Mouse (Mus musculus): ENCODE results near the gene Naaladl2.
"Not testable (repeated sequence)": the region's sequence is repeated elsewhere in the genome, so short reads cannot be mapped to it uniquely, and the experiment has no call there.

Gene Naaladl2

DNA sequence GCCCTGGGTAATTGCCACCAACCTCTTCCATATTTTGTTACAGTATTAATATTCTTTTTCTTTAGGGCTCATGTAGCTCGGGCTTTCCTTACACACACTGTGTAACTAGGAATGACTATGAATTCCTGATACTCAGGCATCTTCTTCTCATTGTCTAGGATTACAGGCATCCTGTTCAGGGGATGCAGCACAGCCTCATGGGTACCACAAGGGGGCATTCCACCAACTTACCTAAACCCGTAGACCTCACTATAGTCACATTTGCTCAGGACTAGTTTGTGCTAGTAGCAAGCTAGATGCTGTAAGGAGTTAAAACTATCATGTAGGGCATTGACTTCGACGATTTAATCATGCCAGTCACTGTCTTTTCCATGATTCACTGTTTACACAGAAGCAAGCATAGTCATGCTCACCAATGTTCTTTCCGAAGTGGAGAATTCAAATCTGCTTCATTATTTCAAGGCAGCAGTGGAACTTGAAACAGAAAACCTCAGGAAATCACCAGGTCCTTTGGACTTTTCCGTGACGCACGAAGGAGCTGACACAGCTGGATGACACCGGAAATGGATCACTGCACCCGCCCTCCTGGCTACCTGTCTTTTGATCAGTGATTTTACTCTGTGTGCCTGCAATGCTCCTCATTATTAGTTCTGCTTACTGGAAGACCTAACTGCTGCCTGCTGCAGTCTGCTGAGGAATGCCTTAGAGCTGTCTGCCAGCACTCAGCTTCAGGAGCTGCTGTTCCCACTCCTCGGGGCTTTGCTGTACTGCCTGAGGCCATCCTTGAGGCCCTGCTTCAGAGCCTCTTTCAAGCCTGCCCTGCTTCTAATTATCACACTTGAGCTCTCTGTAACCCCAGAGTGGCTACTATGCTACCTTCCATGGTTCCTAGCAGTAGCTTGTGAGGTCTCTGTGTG lies 822.3 kb downstream of the Naaladl2 start:
- no peak for DNase-seq (ENCODE audit: low read depth in 2 of 2, low spot score in 2 of 2)

DNA sequence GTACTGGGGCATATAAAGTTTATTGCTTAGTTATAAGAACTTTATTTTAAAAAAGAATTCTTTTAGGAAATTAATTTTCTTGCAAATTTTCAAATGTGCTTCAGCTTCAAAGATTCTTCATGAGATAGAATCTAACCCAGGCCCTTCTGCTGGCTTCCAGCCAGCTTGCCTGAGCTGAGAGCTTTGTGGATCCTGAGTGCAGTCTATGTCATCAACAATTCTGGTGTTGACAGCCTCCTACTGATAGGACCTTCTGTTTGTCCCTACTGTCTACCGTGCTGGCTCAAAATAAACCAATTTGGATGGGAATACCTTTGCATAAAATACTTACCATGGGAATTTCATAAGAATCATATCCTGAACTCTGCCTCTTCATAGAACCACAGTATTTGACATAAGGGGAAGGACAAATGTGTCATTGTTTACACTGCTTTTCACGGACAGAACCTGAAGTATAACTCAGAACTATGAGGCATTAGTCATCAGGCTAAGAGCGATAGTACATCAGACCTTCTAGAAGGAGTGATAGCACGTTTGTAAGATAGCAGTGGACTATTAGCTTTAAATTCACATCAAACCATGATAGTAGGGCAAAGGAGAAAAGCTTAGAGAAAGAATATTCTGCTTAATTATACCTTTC lies 829.3 kb downstream of the Naaladl2 start:
- DNase-seq (ENCODE audit: low read depth in 2 of 2, low spot score in 2 of 2) = no peak

DNA sequence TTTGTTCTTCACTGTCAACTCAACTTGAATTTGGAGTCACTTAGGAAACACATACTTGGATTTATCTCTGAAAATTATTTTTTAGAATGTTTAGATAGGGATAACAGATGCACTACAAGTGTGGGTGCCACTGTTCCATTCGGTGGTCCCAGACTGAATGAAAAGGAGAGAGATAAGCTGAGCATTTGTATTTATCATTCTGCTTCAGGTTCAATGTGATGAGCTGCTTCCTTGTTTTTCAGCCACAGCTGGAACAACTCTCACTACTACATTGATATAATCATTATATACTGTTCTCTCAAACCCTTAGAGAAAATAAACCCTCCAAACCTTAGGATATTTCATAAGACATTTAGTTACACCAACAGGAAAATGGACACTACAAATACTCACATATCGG lies 918.6 kb downstream of the Naaladl2 start:
- DNase-seq (ENCODE audit: low read depth in 2 of 2, low spot score in 2 of 2) = no peak

DNA sequence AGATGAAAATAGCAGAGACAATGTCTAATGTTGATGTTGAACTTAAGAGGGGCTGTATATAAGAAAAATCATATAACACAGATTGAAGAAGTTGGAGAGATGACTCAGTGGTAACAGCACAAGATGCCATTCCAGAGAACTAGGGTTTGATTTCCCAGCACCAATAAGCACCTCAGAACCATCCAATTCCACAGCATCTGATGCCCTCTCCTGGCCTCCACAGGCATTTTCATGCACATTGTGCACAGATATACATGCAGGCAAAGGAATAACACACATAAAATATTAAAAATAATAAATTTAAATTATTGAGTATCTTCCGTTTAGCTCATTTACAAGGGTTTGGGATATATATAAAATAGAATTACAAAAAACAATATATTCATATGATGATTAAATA lies 926.6 kb downstream of the Naaladl2 start:
- no peak for DNase-seq (ENCODE audit: low read depth in 2 of 2, low spot score in 2 of 2)

DNA sequence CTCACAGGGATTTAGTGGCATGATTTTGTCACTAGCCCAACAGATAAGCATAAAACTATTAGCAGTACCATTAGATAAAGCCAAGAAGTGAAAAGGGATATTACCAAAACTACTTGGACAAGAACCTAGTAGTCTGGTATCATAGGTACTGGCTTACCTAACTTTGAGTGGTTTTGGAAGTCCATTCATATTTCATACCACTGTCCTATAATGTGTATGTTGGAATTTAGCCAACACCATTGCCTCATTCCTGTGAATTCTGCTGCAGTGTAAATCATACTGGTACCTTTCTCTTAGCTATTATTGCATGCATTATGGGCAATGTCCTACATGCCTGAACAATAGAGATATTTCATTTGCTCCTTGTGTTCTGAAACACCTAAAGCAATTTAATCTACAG lies 977.5 kb downstream of the Naaladl2 start:
- no peak for DNase-seq (ENCODE audit: low read depth in 2 of 2, low spot score in 2 of 2)

DNA sequence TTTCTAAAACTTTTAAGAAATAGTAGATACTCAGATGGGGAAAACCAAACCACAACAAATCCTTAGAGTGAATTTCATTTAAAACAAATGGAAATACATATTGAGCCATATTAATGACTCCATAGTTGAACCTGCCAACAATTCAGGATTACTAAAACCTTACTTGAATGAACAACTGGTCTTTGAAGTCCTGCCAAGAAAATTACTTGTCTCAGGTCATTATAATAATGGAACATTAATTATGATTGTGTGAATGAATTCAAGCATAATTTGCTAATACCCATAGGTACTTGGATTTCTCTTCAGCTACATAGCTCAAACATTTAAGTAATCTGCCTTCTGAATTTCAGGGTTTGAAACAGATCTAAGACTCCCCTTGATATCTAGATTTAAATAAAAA lies 980.1 kb downstream of the Naaladl2 start:
- no peak for DNase-seq (ENCODE audit: low read depth in 2 of 2, low spot score in 2 of 2)

DNA sequence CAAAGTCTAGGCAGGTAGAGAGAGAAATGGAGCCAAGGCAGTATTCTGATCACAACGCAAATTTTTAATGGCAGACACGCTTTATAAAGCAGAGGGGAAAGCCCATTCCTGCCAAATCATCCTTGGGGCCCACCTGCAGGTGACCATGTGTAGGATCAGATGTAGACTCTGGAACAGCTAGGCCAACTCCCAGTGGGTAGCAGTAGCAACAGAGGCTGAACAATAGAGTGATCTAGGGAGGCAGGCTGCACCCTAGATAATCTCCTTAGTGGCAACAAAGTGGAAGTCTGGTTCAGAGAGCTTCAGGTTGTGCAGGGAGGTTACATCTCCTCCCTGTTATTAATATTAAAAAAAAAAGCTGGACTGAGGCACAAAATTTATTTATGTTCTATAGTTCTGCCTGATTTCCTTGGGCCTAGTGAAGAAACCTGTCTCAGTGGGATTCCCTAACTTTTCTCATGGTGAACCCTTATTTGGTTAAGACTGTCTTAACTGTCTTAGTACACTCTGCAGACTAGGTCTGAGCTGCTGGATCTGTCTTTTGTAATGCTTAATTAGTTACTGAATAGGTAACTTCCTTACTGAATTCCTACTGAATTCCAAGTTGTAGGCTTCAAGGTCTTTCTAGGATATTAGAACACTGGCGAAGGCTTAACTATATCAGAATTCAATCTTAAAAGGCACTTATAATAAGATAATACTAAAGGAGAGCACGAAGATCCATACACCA lies 992.8 kb downstream of the Naaladl2 start:
- not testable (repeated sequence) for DNase-seq (ENCODE audit: low read depth in 2 of 2, low spot score in 2 of 2)

DNA sequence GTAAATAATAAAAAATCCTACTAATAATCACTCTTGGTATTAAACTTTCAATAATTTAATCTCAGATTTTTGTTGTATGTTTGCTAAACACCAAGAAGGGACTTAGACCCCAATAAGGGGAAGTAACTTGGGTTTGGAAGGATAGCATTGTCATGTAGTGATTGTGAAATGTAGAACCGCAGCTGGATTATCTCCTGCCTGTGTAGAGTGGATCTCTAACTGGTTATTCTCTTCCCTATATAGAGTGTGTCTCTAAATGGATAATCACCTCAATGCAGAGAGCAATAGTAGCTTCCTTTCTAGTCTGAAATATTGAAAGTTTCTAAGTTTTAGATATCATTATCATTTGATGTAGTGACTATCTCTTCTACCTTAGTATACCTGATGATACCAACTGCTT lies 1001.3 kb downstream of the Naaladl2 start:
- no peak for DNase-seq (ENCODE audit: low read depth in 2 of 2, low spot score in 2 of 2)

DNA sequence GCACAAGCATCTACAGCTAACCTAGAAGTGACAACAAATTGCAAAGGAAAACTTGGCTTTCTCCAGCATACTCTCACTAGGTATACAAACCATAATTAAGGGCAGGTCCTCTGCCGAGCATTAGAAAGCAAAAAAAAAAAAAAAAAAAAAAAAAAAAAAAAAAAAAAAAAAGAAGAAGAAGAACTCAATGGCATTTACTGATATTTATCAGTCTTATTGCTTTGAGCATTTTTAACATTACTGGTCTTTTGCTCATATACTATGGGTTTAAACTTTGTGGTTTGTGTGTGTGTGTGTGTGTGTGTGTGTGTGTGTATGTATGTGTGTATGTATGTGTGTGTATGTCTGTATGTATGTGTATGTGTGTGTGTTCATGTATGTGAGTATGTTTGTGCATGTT lies 1006.1 kb downstream of the Naaladl2 start:
- DNase-seq (ENCODE audit: low read depth in 2 of 2, low spot score in 2 of 2) = no peak

DNA sequence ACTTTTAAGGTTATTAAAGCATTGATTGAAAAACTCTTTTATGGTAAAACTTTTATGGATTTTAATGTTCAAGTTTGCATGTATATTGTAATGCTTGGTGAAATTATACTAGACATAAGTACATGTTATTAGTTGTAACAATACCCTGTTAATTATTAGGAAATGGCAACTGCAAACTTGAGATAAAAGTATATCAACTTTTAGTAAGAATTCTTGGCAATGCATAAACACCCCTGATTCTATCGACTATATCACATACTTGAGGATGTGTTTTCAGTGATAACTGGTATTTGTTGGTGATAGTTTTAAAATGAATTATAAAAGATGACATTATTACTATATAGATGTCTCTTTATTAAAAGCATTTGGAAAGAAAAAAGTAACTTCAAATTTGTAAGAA lies 1017.9 kb downstream of the Naaladl2 start:
- DNase-seq (ENCODE audit: low read depth in 2 of 2, low spot score in 2 of 2) = no peak

DNA sequence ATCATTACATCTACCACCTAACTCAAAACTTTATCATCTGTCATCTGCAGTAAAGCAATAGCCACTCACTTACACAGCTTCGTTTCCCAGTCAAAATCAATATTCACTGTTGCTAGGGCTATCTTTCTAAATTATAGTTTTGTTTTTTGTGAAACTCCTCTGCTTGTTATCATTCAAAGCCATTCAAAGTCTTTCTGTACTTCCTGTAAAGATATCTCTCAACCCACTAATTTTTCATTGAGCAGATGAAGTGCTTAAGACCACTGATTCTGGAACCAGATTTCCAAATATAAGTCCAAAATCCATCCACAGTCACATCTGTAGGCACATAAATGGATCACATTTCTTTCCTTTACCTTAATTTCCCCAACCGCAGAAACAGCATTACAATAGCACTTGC lies 1020.0 kb downstream of the Naaladl2 start:
- no peak for DNase-seq (ENCODE audit: low read depth in 2 of 2, low spot score in 2 of 2)

DNA sequence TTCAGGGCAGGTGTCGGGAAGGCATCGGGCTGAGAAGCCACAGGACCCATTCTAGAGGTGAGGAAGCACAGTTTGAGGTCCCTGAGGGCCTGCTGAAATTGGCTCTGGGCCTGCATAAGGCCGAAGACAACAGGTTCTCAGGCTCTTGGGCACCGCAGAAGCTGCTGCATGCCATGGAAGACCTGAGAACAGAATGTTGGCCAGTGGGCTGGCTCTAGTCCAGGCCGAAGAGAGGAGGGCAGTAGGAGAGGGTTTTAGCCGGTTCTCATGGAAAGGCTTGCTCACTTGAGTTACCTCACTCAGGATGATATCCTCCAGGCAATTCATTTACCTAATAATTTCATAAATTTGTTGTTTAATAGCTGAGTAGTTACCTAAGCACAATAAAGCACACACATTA lies 1025.9 kb downstream of the Naaladl2 start:
- DNase-seq (ENCODE audit: low read depth in 2 of 2, low spot score in 2 of 2) = no peak

DNA sequence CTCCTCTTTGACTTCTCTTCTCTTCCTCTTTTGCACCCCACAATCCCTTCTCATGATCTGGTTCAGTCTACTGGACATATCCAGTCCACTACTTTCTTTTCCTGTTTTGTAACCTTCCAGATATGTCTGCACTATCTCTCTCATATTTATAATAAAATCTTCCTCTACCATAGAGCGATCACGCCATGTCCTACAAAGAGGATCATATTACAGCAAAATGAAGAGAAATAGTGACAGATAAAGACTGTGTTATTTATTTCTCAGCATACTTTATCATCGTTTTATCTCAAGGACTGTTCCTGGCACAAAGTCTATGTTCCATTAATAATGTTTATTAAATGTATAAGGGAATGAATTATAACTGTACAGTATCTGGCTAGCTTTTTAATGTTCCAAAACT lies 1029.2 kb downstream of the Naaladl2 start:
- DNase-seq (ENCODE audit: low read depth in 2 of 2, low spot score in 2 of 2) = no peak

DNA sequence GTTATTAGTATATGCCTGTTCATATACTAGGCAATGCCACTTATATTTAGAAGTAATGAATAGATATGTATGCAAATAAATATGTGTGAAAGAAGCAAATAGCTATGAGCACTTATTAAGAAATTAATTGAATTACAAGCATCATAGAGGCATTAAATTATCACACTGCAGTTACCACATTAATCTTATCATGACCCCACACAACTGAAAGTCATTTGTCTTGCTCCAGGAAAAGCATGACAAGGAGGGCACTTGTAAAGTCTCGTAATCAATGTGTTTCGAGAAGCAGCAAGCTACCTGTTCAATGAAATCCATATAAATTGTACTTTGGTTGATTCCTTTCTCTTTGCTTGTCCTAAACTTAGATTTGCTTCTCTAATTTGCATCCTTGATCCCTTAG lies 1030.7 kb downstream of the Naaladl2 start:
- no peak for DNase-seq (ENCODE audit: low read depth in 2 of 2, low spot score in 2 of 2)

DNA sequence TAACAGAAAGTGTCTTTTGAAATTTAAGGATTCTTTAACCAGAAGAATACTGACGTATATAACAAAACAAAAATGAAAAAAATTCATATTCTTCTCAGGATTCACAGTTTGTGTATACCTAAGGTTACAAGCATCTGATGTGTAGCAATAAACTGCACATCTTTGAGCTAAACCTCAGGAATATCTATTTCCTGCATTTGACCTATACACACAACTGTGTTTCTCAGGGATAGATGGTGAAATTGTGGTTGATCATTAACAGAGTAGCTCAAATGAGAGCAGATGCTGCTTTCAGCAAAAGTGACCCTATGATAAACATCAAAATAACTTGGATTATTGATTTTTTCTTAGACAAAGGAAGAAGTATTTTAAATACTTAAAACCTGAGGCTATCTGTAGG lies 1037.7 kb downstream of the Naaladl2 start:
- DNase-seq (ENCODE audit: low read depth in 2 of 2, low spot score in 2 of 2) = no peak

DNA sequence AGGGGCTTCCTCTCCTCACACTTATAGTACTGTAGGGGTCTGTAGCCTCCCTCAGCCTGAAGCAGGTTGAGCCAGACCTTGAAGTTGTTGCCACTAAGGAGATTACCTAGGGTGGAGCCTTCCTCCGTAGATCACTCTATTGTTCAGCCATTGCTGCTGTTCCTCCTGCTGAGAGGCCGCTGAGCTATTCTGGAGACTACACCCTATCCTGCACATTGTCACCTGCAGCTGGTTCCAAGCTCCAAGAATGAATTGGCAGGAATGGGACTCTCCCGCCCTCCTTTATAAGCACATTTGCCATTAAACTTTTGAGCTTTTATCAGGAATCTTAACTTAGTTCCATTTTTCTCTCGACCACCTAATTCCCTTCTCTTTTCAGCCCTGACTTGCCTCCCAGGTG lies 1064.3 kb downstream of the Naaladl2 start:
- DNase-seq (ENCODE audit: low read depth in 2 of 2, low spot score in 2 of 2) = no peak

DNA sequence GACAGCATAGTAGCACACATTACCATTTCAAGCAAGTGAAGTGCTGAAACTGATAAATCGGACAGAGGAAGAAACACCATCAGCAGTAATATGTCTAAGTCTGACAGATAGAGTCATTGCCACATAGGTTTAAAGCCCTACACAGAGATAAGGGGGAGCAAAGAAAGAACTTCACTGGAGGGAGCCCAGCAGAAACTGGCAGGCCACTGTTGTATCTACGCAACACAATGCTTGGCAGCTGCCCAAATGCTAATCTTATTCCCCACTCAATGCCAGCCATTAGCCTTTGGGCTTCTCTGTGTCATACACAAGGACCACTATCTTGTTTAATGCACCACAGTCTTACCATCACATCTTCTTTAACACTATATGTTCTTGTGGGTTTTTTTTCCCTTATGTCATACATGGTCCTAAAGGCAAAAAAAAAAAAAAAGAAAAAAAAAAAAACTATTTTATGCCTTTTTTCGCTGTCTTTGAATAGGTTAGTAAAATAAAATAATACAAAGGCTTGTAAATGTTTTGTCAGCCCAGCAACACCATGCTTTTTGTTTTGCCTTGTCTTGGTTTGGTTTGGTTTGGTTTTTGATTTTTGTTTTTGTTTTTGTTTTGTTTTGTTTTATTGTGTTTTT lies 1072.8 kb downstream of the Naaladl2 start:
- no peak for DNase-seq (ENCODE audit: low read depth in 2 of 2, low spot score in 2 of 2)

DNA sequence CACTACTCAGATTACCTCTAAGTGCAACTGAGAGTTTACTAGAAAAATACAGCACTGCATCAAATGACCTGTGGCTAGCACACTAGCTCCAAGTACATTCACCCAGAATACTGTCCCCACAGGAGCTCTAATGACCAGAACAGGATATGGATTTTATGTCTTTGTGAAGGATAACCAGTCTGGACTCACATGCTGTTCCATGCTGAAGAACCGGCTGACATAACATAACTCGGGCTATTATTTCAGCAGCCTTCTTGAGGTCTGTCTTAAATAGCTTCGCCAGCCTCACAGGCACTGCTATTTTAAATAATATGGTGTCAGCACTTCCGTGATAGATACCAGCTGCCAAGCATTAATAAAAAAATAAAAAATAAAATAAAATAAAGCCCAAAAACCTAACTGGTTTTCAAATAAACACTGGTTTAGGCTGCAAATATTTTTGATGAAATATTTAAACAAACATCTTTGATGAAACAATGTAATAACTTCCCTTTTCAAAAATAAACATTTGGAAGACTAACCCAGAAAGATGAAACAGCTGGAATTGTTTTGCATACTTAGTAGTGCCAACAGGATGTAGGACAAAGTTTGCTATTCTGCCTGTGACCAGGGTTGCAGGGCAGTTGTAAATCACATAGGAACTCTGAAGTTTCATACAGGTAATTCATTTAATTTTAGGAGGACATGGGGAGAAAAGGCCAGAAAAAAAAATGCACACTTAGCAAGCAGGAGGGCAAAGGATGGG lies 1073.5 kb downstream of the Naaladl2 start:
- no peak for DNase-seq (ENCODE audit: low read depth in 2 of 2, low spot score in 2 of 2)

DNA sequence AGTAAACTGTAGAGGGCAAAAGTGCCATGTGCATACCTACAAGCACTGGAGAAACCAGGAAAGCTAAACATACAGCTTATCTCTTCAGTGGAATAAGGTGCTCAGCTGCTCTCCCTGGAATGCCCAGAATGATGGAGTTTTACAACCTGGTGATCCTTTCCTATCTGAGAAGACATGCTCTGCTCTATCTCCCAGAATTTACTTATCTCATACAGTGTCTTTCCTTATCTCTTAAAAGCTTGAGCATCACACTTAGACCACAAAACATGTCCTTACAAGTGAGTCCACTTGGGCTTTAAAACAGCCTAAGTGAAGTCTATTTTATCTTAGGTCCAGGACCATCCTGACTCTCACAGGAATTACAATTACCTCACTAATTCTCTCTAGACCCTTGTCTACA lies 1095.8 kb downstream of the Naaladl2 start:
- DNase-seq (ENCODE audit: low read depth in 2 of 2, low spot score in 2 of 2) = no peak

DNA sequence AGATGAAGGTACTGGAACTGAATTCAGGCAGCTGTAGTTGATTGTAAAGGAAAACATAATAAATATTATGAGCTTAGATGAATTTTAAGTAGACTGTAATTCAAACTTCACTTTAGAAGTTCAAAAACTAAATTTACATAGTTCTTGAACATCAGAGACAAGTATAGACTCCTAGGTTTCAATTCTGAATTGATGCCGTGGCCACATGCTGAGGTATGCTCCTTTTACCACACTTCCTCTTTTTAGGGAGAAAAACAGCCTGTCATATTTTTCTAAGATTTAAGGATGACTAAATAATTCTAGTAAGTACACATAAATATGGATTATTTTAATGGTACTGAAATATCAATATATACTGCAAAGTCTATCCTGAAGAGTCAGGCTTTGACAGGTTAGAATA lies 1142.3 kb downstream of the Naaladl2 start:
- no peak for DNase-seq (ENCODE audit: low read depth in 2 of 2, low spot score in 2 of 2)

DNA sequence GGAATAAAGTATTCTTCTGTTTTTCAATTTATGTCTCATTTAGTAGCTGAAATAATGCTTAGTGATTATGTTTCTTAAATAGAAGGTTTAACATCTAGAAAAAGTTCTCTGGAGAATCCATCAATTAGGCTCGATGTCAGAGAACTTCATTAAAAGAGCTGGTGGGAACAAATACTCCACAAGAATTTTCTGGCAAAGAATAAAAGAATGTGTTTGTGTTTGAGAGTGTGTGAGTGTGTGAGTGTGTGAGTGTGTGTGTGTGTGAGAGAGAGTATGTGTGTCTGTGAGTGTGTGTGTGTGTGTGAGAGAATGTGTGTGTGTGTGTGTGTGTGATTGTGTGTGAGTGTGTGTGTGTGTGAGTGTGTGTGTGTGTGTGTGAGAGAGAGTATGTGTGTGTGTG lies 1170.3 kb downstream of the Naaladl2 start:
- no peak for DNase-seq (ENCODE audit: low read depth in 2 of 2, low spot score in 2 of 2)
